Mouse (Mus musculus) kidney, adult 9 months (tissue): ENCODE measurements around the gene Lamp5.

Experiments
- DNase-seq: peaks from one replicate; pipeline ENCODE4 v3.0.0; 2022

Lamp5 gene

GRCm38 (mm10) chr2:136051688-136052289, at the start of gene Lamp5:
Gene Lamp5, plus strand, starts transcription at chr2:136052239.
- DNase-seq, result no peak

GRCm38 (mm10) chr2:136003836-136004235, 48.2 kb upstream of the Lamp5 start:
- DNase-seq, result no peak

GRCm38 (mm10) chr2:136006280-136006679, 45.8 kb upstream of the Lamp5 start:
- DNase-seq, result no peak

GRCm38 (mm10) chr2:136012759-136013158, 39.3 kb upstream of the Lamp5 start:
- DNase-seq, result no peak

- no peak for DNase-seq
Observed at GRCm38 (mm10) chr2:136048464-136048863, 3.6 kb upstream of the Lamp5 start.

GRCm38 (mm10) chr2:136050793-136051615, 1.0 kb upstream of the Lamp5 start:
- no peak for DNase-seq

- no peak for DNase-seq
Observed at GRCm38 (mm10) chr2:136057861-136058331, 5.9 kb downstream of the Lamp5 start.

GRCm38 (mm10) chr2:136058398-136058797, 6.4 kb downstream of the Lamp5 start:
- no peak for DNase-seq

- no peak for DNase-seq
Observed at GRCm38 (mm10) chr2:136059029-136059669, 7.1 kb downstream of the Lamp5 start.

- DNase-seq, result no peak
Observed at GRCm38 (mm10) chr2:136064356-136064755, 12.3 kb downstream of the Lamp5 start.

- no peak for DNase-seq
Observed at GRCm38 (mm10) chr2:136095978-136096377, 43.9 kb downstream of the Lamp5 start.

GRCm38 (mm10) chr2:136097143-136097542, 45.1 kb downstream of the Lamp5 start:
- DNase-seq, result no peak

- no peak for DNase-seq
Observed at GRCm38 (mm10) chr2:136107597-136107996, 55.6 kb downstream of the Lamp5 start.

GRCm38 (mm10) chr2:136108124-136109037, 56.3 kb downstream of the Lamp5 start:
- no peak for DNase-seq

GRCm38 (mm10) chr2:136109038-136109363, 57.0 kb downstream of the Lamp5 start:
- DNase-seq, result no peak

- no peak for DNase-seq
Observed at GRCm38 (mm10) chr2:136113374-136113773, 61.3 kb downstream of the Lamp5 start.

- no peak for DNase-seq
Observed at GRCm38 (mm10) chr2:136118006-136118405, 66.0 kb downstream of the Lamp5 start.
